Mouse (Mus musculus): ENCODE measurements around the gene Nkiras1. TPM values are rescaled to one million over a fixed set of nuclear protein-coding genes. Genes with fewer than 3 reads are reported as not detected.
"Not testable (repeated sequence)": the region's sequence is repeated elsewhere in the genome, so short reads cannot be mapped to it uniquely, and the experiment has no call there.

The Nkiras1 gene
- 10 to 100 TPM; 38.4 to 40.6 TPM for total RNA-seq (2021)
- long read RNA-seq, experiment 1, full-length matches to known transcripts: 31 of 38 reads
- long read RNA-seq, experiment 1, partial matches to known transcripts: 0 of 38 reads
- long read RNA-seq, experiment 1, other reads (novel, unspliced or antisense): 7 of 38 reads
- long read RNA-seq, experiment 2, full-length matches to known transcripts: 43 of 53 reads
- long read RNA-seq, experiment 2, partial matches to known transcripts: 0 of 53 reads
- long read RNA-seq, experiment 2, other reads (novel, unspliced or antisense): 10 of 53 reads

GRCm38 (mm10) chr14:18270529-18271441, at the start of gene Nkiras1, which contains the start of gene Rpl15:
Nkiras1 (plus strand) TSS chr14:18271136.
Rpl15 (minus strand) TSS chr14:18271391.
- DNase-seq: peak; percentile 95

- DNase-seq: no peak
Measured at GRCm38 (mm10) chr14:18221977-18222376, 49.0 kb upstream of the Nkiras1 start.

GRCm38 (mm10) chr14:18225431-18225830, 45.5 kb upstream of the Nkiras1 start:
- DNase-seq: not testable (repeated sequence)

GRCm38 (mm10) chr14:18226181-18226580, 44.8 kb upstream of the Nkiras1 start:
- DNase-seq: not testable (repeated sequence)

DNA sequence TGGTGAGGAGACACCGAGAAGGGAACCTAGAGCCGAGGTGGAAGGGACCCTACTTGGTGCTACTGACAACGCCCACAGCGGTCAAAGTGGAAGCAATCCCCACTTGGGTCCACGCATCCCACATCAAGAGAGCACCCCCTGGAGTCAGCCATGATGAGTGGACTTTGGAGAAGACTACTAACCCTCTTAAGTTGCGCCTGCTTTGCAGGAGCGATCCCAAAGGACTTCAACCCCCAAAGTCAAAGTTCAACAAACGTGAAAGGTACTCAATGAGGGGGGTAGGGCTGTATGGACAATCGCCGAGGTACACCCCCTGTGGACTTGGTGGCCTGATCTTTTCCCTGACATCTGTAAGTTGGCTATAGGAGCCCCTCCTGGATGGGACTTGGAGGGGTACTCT, 41.2 kb upstream of the Nkiras1 start:
- not testable (repeated sequence) for DNase-seq

DNA sequence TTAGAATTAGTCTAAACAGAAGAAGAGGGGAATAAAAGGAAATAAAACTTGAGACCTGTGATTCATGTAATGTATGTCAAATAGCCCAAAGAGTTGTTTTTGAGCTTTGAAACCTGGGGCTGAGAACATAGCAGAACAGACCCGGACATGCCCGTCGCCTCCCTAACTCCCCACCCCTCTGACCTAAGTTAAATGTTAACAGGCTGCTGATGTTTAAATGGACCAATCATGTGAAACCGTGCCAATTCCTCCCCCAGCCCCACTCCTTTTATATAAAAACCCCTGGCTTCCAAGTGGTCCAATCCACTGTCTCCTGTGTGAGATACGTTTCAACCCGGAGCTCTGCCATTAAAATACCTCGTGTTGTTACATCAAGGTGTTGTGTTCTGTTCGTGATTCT, 39.1 kb upstream of the Nkiras1 start:
- not testable (repeated sequence) for DNase-seq

- no peak for DNase-seq
Measured at GRCm38 (mm10) chr14:18233076-18233475, 37.9 kb upstream of the Nkiras1 start.

GRCm38 (mm10) chr14:18233981-18234960, 36.7 kb upstream of the Nkiras1 start:
- peak; percentile 30 for DNase-seq

GRCm38 (mm10) chr14:18236496-18237235, 34.3 kb upstream of the Nkiras1 start:
- not testable (repeated sequence) for DNase-seq

GRCm38 (mm10) chr14:18237381-18237780, 33.6 kb upstream of the Nkiras1 start:
- DNase-seq: no peak

- DNase-seq: peak; percentile 98
Measured at GRCm38 (mm10) chr14:18238131-18238749, 32.7 kb upstream of the Nkiras1 start.

DNA sequence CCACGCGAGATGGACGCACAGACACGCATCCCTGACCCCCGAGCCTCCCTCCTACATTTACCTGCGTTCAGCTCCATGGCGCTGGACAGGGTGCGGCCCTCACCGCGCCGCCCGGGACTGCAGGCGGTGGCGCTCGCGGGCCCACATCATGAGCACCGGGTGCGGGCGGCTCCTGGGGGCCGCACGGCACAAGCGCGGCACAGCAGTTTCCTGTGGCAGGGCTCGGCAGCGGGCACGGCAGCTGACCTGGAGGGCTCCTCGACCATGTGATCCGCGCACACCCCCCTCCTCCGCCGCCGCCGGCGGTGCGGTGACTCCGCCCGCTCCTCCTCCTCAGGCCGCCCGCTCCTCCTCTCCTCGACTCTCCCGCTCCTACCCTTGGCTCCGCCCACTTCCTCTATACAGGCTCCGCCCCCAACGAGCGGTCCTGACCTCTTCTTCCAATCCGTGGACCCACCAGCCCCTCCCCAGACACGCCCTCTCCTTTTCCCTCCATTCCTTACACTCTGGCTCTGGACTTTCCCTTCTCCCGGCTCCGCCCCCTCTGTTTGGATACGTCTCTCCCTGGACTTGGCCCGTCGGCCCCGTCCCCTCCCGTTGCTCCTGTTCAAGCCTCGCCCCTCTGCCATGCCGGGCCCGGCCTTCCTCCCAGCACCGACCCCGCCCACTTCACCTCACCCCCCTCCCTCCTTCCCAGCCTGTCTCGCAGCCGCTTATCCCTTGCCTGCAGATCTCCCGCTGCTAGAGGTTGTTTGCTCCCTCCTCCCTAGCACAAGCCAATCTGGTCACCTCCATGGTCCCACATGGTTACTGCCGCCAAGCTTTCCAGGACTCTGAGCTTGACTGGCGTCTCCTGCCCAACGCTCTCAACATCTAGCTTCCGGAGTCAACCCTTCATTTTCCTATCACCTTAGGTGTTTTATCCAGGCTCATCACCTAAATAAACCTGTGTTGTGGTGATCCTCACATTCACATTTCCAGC, 31.9 kb upstream of the Nkiras1 start, which contains the start of gene Nr1d2:
Gene Nr1d2, minus strand, starts transcription at position 378 of the 982 bp plus-strand sequence.
- DNase-seq: peak; percentile 98

- no peak for DNase-seq
Measured at GRCm38 (mm10) chr14:18240132-18240531, 30.8 kb upstream of the Nkiras1 start.

DNA sequence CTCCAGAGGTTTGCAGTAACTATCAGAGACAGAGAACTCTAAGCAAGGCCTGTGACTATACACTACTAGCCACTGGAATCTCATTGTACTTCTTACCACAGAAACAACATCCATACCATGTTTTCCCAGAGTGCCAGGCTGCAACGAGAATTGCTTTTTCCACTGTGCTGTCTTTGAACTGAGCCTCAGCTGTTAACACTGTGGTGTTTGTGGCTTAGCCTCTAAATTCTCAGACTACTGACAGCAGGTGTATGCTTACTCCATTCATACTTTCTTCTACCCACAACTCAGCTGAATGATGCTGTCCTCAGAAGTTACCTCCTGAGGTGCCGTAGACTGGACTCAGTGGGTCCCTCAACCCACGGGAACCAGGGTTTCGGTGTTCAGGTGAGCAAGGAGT, 29.1 kb upstream of the Nkiras1 start:
- no peak for DNase-seq

- DNase-seq: no peak
Measured at GRCm38 (mm10) chr14:18242638-18243130, 28.3 kb upstream of the Nkiras1 start.

DNA sequence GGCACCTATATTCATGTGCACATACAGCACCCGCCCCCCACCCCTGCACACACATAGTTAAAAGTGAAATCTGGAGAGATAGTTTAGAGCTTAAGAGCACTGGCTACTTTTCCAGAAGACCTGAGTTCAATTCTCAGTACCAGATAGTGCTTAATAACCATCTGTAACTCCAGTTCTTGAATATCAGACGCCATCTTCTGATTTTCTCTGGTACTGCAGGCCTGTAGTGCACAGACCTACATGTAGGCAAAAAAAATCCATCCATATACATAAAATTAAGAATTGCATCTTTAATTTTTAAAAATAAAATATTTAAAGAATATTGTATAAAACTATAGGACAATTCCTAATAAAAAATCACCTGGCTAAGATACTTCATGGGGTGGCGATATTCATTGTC, 9.7 kb upstream of the Nkiras1 start:
- DNase-seq: no peak

DNA sequence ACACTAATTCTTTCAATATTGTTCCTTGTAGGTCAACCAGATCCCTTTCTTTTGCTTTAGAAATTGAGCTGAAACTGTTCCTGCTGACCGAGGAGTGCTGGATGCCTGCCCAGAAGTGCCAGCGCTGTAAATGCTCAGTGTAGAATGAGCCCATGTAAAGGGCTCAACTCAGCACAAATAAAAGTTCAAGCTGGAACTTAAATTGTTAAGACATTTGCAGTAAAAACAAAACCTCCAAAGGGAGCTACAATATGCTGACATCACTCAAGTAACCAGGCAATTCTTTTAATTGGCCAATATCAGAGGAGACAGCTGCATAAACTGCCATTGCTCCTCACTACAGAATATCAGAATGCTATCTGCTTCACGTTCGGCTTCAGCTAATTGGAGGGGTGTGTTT, 7.5 kb upstream of the Nkiras1 start:
- DNase-seq: no peak

GRCm38 (mm10) chr14:18269947-18270528, 898 bp upstream of the Nkiras1 start:
- DNase-seq: not testable (repeated sequence)

DNA sequence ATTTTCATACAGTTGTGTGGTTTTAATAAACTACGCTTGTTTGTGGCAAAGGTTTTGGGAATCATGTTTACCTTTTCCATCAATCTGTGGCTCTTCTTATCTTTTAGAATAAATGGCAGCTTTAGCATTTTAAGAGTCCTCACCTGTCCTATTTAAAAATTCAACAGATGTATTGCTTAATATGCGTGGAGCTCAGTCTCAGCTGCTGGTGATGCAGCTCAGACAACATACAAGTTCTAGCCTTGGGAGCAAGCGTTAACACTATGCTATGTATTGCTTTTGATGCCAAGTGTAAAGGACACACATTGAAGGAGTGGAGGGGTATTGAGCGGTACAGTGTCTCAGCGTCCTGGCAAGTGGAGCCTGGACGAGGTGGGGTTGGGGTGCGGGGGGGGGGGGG, 730 bp downstream of the Nkiras1 start:
- no peak for DNase-seq
